Mouse (Mus musculus) left cerebral cortex, postnatal 14 days (tissue): ENCODE results near the gene Pspc1. TPM values are rescaled to one million over a fixed set of nuclear protein-coding genes. Genes with fewer than 3 reads are reported as not detected.
A peak's percentile ranks its signal among the peaks of the same experiment; 100 is the strongest.
"Not testable (repeated sequence)": the region's sequence is repeated elsewhere in the genome, so short reads cannot be mapped to it uniquely, and the experiment has no call there.

ENCODE experiments used
- DNase-seq, 2 experiments: peaks; one replicate each; pipeline ENCODE4 v3.0.0; 2021 to 2022; ENCODE audit warnings: low spot score in 2 of 2, mixed read lengths in 1 of 2
- intact Hi-C: fragments of 180-260 bp; cut with DNase I; formaldehyde crosslinking; loops from one replicate; pipeline ENCODE4 v1.15.1; 2025
- long read RNA-seq, 2 experiments: library from polyadenylated mRNA; stranded (forward); transcript quantifications; one replicate each; pipeline ENCODE4 v2.0.0; 2021
- total RNA-seq, 2 experiments: library from RNA; stranded (reverse); gene quantifications; 2 replicates each; pipeline ENCODE4 v1.2.3; 2021

Pspc1 gene
- total RNA-seq, result 10 to 100 TPM; 62.9 to 63.1 TPM
- long read RNA-seq, experiment 1, full-length matches to known transcripts, result 16 of 24 reads
- long read RNA-seq, experiment 1, partial matches to known transcripts, result 1 of 24 reads
- long read RNA-seq, experiment 1, other reads (novel, unspliced or antisense), result 7 of 24 reads
- long read RNA-seq, experiment 2, full-length matches to known transcripts, result 16 of 21 reads
- long read RNA-seq, experiment 2, partial matches to known transcripts, result 1 of 21 reads
- long read RNA-seq, experiment 2, other reads (novel, unspliced or antisense), result 4 of 21 reads

DNA sequence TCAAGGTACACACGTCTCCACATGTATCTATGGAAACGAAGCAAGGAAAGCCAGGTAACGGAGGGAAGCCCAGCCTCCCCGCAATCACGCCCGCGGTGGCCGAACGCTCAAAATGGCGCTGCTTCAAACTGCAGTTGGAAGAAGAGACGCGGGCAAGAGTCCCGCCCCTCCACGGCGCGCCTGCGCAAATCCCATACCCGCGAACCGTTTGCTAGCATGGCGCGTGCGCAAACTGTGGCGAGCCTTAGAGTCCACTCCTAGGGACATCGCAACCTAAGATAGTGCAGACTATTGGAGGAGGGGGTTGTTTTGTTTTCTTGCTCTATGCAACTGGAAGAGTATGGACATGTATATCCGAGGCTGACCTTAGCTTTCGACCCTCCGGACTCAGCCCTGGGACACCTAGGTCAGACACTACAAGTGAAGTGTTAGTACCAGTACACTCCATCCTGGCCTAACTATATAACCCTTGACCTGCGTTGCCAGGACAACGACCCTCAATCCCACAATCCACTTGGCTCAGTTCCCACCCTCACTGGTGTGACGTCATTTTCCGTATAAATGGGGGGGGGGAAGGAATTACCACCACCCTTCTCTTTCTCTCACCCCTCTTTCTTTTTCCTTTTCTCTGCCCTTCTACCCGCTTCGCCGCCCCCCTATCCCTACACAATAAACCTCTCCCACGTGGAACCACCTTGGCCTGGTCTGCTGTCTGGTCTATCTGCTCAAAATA, at the start of gene Pspc1:
Pspc1 (minus strand) TSS at position 117 of the 733 bp plus-strand sequence.
- DNase-seq, result peak; percentile 96 to 97
- intact Hi-C loops, result loop anchor here (5.0 kb wide), 1 partner anchor 111 kb away; the partner anchor contains the start of gene Mphosph8

DNA sequence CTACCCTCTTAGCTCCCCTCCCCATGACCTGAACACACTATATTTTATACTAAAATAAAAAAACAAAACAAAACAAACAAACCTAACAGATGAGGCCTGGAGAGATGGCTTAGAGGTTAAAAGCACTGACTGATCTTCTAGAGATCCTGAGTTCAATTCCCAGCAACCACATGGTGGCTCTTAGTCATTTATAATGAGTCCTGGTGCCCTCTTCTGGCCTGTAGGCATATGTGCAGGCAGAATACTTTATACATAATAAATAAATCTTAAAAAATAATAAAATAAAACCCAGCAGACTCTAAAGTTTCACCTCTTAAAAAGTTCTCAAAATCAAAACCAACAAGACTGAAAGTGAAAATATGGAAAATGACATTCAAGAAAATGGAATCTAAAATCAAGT, 46.4 kb upstream of the Pspc1 start:
- no peak for DNase-seq
- intact Hi-C loops, result no loop called here

DNA sequence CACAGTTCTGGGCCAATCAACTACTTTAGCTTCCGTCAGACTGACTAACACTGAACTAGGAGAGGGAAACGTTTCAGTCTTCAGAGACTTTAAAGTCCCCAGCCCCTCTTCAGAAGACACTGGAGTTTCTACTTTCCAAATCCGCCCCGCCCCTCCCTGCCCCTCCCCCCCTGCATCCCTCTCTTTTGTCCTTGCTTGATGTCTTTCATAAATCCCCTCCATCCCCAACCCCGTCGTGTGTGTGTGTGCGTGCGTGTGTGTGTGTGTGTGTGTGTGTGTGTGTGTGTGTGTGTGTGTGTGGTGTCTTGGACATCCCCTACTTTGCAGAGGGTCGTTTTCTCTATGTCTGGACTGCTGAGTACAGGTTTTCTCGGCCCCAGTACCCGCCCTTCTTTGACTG, 39.5 kb upstream of the Pspc1 start:
- no peak for DNase-seq
- intact Hi-C loops, result no loop called here

DNA sequence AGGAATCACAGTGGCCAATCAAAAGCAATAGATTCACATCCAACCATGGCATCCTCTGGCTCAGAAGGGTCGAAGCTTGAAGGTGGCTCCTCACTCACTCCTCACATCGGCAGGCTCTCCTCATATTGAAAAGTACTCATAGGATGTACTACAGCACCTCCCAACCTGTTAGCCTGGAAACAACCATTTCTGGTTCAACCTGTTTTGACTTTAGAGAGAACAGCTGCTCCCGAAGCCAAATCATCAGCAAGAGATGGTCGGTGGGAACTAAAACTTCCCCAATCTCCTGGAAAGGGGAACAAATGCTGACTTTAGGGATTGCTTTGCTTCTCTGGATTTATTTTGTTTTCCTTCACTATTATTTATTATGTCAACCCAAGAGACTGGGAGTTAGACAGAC, 39.0 kb upstream of the Pspc1 start:
- DNase-seq, result no peak
- intact Hi-C loops, result no loop called here

DNA sequence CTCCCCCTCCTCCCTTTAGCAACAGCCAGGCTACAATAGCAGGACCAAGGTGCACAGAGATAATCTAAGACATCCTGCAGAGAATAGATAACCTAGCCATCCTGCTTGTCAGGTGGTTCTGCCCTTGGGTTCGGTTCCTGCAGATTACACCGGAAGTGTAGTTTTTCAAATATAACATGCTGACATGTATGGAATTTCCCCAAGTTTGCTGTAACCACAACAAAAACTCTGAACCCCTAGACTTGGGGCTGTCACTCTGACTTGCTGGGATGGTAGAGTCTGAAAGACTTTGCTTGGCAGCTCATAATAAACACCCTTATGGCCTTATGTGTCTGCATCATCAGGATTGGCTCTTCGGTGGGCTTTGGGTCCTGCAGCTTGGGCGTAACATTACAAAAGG, 38.4 kb upstream of the Pspc1 start:
- intact Hi-C loops, result no loop called here
- no peak for DNase-seq

DNA sequence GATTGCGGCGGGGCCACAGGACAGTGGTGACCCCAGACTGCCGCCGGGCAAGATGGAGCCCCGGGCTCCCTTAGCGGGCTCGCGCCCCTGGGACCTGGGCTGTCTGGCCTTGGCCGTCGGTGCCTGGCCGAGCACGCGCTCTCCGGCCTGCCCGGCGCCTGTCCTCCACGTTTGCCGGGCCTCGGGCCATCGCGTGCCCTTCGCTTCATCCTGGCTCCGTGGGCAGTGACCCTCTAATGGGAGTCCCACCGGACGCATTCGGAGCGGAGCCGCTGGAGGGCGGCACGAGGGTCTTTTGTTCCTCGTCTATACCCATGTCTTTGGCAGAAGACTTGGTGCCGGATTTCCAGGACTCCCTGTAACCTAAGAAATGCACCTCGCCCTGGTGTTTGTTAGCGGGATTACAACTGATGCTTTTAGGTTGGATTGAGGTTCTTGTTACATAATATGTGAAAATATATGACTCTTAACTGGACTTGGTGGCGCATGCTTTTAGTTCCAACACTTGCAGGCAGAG, 34.5 kb upstream of the Pspc1 start:
- intact Hi-C loops, result no loop called here
- peak; percentile 81 to 94 for DNase-seq

DNA sequence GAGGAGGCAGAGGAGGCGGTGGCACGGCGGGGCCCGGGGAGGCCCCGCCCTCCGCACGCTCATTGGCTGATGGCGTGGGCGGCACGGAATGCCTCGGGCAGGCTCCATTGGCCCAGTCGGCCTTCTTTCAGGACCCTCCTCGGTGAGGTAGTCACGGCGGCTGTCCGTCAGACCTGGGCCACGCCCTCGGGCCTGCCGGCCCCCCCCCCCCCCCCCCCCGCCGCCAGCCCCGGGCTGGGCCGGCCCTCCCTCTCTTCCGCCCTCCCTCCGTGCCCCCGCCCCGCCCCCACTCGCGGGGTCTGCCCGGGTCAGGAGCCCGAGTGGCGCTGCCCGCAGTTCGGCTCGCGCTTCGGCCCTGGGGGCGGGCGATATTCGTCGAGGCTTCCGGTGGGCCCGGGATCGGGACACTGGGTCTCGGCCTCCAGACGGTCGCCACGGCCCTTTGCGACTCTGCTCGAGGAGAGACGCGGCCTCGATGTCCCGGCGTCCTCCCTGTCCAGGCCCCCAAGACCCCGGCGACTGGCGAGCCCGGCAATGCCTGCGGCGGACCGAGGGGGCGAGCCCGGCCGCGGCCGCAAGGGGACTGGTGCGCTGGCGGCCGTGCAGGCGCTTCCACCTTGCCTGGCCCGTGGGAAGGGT, 33.7 kb upstream of the Pspc1 start, which contains the start of gene Zmym5:
Zmym5 (minus strand) TSS at position 16 of the 639 bp plus-strand sequence.
- peak; percentile 90 to 96 for DNase-seq
- intact Hi-C loops, result loop anchor here (2.0 kb wide), 1 partner anchor 75 kb away; the partner anchor contains the start of gene Zmym2

DNA sequence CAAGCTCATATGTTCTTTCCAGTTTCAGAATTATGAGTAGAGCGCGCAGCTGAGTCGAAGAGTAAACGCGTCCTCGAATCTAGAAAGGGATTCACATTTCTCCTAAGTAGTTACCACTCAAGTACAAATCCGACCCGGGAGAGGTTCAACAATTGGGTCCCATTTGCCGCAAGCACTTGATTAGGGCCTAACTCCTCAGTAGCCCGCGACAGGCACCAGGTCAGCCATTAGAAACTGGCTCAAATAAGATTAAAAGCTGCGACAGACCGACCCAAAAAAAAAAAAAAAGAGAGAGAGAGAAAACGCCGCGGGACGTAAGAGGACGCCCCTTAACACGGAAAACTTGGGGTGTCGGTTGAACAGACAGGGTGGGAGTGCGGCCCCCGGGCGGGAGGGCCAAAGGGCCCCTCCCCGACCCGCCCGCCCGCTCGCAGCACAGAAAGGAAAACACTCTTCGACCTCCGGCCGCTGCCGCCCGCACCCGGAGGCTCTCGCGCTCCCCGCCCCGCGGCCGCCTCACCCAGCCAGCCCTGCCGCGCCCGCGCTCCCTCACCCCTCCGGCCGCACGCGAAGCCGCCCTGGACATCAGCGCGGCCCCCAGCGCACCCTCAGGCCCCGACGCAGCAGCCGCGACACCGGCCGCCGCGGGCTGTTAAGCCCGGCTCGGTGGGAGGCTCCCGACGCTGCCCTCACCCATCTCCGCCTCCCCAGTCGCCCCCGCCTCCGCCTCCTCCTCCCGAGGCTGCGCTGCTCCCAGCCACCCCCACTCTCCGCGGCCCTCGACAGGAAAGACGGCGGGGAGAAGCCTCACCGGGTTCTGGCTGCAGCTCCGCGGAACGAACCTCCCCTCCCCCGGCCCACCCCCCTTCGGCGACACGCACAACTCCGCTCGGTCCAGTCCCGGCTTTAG, 32.9 kb upstream of the Pspc1 start:
- DNase-seq, result peak in 1 of 2 experiments; percentile 15
- intact Hi-C loops, result loop anchor here (2.0 kb wide), 1 partner anchor 76 kb away; the partner anchor contains the start of gene Zmym2

DNA sequence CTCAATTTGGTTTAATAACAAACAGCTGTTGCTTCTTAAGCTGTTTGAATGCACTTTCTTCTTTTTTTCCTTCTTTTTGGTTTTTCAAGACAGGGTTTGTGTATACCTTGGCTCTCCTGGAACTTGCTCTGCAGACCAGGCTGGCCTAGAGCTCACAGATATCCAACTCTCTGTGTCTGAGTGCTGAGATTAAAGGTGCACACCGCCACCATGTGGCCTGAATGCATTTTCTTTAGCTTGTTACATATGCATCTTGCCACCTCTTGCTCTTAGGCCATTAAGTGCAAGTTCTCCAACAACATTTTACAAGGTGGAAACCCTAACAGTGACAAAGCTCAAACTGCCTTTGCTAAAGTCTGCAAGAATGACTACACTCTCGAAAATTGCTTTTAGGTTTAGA, 15.1 kb upstream of the Pspc1 start:
- peak; percentile 36 to 41 for DNase-seq
- intact Hi-C loops, result loop anchor here (5.0 kb wide), 1 partner anchor 416 kb away; no protein-coding TSS in a partner anchor

DNA sequence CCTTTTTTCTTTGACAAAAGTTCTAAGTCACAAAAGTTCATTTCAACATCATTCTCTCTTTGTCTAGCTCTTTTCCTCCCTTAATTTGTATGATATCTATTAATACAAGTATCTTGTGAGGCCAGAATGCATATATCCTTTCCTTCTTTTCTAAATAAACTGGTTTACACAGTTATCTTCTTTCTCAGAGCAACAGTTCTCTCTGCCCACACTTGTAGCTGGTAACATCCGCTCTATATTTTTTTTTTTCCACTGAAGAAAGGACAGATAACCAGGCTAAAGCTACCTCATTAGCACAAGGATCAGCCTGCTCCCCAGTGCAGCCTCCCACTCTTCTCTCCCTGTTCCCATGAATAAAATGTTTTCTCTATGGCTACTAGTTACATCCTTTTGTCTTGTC, 6.5 kb upstream of the Pspc1 start:
- no peak for DNase-seq
- intact Hi-C loops, result no loop called here

DNA sequence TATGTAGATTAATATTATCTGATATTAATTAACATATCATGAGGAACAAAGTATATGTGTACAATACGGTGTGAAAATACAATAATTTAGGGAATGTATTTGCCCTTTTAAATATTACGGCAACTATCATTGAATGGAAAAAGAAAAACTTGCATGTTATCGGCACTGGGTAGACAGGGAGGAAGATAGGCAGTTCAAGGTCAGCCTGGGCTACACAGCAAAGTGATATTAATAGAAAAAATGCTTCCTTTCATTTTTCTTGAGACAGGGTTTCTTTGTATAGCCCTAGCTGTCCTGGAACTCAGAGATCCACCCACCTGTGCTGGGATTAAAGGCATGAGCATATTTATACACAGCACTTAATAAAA, 801 bp upstream of the Pspc1 start:
- intact Hi-C loops, result loop anchor here (5.0 kb wide), 1 partner anchor 112 kb away; the partner anchor contains the start of gene Mphosph8
- DNase-seq, result no peak

DNA sequence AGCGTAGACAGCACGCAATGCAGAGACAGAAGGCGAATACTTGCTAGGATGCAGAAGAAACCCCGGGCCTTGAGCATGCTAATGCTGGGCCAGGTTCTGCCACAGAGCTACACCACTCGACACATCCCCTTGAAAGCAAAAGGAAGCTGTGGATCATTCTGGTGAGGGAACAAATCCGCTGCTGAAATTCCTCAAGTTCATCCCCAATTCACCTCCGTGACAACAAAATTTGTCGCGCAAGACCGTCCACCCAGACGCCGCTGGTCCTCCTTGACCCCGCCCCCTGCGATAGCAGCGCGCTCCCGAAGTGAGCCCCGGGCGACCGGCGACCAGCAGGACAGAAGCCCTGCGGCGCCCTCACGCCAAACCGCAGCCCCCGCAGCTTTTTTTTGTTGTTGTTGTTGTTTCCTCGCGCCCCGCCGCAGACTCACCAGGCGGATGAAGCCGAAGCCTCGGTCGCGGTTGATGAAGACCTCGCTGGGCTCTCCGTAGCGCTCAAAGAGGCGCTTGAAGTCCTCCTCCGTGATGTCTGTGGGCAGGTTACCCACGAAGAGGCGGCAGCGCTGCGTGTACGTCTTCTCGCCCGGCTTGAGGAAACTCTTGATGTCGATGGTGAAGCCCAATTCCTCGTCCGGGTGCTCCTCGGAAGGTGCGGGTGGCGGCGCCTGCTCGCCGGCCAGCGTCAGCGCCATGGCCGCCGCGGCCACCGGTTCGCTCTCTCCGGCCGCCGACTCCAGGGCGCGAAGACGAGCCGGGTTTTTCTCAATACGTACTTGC, 568 bp downstream of the Pspc1 start:
- intact Hi-C loops, result loop anchor here (5.0 kb wide), 1 partner anchor 110 kb away; the partner anchor contains the start of gene Mphosph8
- DNase-seq, result peak; percentile 58 to 59

DNA sequence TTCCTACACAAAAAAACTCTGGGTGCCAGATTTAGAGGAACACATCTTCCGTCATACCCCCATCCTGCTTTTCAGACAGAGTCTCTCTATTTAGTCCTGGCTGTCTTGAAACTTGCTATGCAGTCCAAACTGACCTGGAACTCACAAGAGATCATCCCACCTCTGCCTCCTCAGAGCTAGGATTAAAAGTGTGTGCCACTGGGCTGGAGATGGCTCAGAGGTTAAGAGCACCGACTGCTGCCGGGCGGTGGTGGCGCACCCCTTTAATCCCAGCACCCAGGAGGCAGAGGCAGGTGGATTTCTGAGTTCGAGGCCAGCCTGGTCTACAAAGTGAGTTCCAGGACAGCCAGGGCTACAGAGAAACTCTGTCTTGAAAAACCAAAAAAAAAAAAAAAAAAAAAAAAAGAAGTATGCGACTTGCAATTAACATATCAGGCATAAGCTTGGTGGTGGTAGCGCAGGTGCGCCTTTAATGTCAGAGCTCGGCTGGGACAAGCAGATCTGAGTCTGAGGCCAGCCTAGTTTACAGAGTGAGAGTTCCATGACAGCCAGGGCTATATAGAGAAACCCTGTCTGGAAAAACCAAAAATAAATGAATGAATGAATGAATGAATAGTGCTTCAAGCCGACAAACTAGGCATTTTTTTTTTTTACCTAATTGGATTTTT, 1.4 kb downstream of the Pspc1 start:
- intact Hi-C loops, result loop anchor here (5.0 kb wide), 1 partner anchor 109 kb away; the partner anchor contains the start of gene Mphosph8
- no peak for DNase-seq

DNA sequence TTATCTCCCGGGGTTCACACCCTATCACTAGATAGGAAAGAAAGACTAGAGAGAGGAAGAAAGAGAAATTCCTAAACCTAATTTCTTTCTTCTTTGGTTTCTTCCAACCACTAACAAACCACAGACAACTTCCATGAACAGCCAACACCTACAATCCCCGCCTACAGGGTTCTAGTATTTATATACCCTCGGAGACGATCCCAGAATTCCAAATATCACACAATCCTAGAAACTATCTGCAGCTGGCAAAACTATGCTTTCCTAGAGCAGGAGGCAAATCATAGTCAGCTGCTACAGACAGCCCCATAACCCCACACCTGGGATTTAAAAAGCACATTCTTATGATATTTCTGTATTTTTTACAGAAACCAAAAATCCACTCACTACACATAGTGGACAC, 2.7 kb downstream of the Pspc1 start:
- no peak for DNase-seq
- intact Hi-C loops, result loop anchor here (5.0 kb wide), 1 partner anchor 108 kb away; the partner anchor contains the start of gene Mphosph8

DNA sequence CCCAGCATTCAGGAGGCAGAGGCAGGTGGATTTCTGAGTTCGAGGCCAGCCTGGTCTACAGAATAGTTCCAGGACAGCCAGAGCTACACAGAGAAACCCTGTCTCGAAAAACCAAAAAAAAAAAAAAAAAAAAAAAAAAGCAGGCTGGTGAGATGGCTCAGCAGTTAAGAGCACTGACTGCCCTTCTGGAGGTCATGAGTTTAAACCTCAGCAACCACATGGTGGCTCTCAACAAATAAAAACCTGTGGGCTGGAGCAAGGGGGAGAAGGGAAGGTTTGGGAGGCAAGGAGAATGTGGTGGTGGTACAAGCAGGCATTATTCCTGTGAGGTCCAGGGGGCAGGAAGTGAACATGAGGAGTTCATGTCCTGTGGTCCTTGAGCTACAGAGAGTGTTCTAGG, 11.7 kb downstream of the Pspc1 start:
- intact Hi-C loops, DNase-seq: not testable (repeated sequence)

DNA sequence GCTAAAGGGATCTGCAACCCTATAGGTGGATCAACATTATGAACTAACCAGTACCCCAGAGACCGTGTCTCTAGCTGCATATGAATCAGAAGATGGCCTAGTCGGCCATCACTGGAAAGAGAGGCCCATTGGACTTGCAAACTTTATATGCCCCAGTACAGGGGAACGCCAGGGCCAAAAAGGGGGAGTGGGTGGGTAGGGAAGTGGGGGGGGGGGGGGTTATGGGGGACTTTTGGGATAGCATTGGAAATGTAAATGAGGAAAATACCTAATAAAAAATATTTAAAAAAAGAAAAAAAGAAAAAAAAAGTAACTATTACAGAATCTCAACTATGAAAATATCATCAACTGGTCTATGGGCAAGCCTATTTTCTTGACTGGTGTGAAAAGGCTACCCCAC, 13.0 kb downstream of the Pspc1 start:
- DNase-seq, intact Hi-C loops: not testable (repeated sequence)

DNA sequence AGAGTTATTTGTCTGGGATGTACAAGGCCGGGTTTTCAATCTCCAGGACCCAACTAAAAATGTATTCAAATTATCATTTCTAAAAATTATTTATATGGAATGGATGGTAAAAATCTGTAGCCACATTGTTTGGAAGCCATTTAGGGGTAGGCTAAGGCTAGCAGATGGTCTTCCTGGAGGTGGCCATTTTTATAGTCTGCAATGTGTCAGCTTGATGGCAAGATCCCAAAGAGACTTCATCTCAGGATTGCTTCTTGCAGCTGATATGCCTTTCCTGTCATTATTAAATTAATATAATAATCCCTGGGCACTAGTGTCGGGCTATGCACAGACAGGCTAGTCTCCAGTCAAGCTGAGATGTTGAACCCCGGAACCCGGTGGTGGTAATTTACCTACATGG, 26.8 kb downstream of the Pspc1 start:
- intact Hi-C loops, result no loop called here
- peak in 1 of 2 experiments; percentile 1 for DNase-seq
